Mouse (Mus musculus): Measurements from ENCODE around the gene Col19a1.

GRCm38 (mm10) chr1:24633553-24634132 lies 46.4 kb upstream of the Col19a1 start:
- TF ChIP-seq GATA1 (IDR thresholded peaks at IDR 0.05; ENCODE audit: borderline replicate concordance, low read length) = no peak
- no peak for TF ChIP-seq FLI1 (IDR thresholded peaks at IDR 0.05; ENCODE audit: low read length)
